In the genomic region with DNA sequence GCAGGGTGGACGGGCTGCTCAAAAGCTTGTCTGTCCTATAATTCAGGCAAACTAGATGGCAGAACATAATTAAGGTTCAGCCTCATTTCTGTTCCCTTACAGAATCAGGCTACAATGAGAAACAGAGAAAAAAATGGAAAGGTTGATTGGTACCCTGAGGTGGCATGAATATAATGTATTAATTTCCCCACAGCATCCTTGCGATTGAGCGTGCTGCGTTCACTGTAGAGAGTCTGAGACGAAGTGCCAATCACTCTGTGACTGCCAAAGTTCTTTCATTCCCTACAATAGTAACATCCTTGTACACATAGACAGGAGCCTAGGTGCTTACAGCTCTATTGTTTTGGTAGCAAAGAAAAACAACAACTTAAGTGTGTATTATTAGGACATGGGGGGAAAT, we compare ENCODE assay signal across 18 mouse cellular contexts.
"Had no signal": no experiment of that assay in that cellular context is flagged by ENCODE, and none has a peak within 500 bp of the region (broad histone marks: within the 10 kb centered on the region; RNA-seq: fewer than 3 reads in every experiment).

No protein-coding gene starts in this region.

- H3K4me2 ChIP-seq: limb, embryonic 13.5 days; liver, embryonic 12.5 days; liver, embryonic 15.5 days; lung, embryonic 15.5 days; midbrain, embryonic 15.5 days had no signal

- DNase-seq: kidney, adult 9 months; kidney, postnatal 14 days; kidney, postnatal 4 days; layer of hippocampus, adult 9-11 months; liver; lung, adult 18-20 months; lung, postnatal 10 days; lung, postnatal 36 days; thymus, adult 18-20 months; thymus, postnatal 36 days had no signal

- H3K9ac ChIP-seq: limb, embryonic 13.5 days; liver, embryonic 12.5 days; liver, embryonic 15.5 days; lung, embryonic 15.5 days; midbrain, embryonic 15.5 days had no signal

- H3K27ac ChIP-seq: limb, embryonic 10.5 days; limb, embryonic 13.5 days; liver, embryonic 12.5 days; liver, embryonic 15.5 days; lung, embryonic 15.5 days; midbrain, embryonic 10.5 days; midbrain, embryonic 15.5 days had no signal

- H3K36me3 ChIP-seq: limb, embryonic 10.5 days; limb, embryonic 13.5 days; liver, embryonic 12.5 days; liver, embryonic 15.5 days; lung, embryonic 15.5 days; midbrain, embryonic 10.5 days; midbrain, embryonic 15.5 days had no signal

- H3K4me1 ChIP-seq: limb, embryonic 10.5 days; liver, embryonic 12.5 days; liver, embryonic 15.5 days; lung, embryonic 15.5 days; megakaryocyte, embryonic 14.5 days; midbrain, embryonic 10.5 days; midbrain, embryonic 15.5 days had no signal

- H3K9me3 ChIP-seq: limb, embryonic 10.5 days; limb, embryonic 13.5 days; liver, embryonic 12.5 days; liver, embryonic 15.5 days; lung, embryonic 15.5 days; megakaryocyte, embryonic 14.5 days; midbrain, embryonic 10.5 days; midbrain, embryonic 15.5 days had no signal

- H3K27me3 ChIP-seq: limb, embryonic 13.5 days; liver, embryonic 12.5 days; liver, embryonic 15.5 days; lung, embryonic 15.5 days; megakaryocyte, embryonic 14.5 days; midbrain, embryonic 15.5 days had no signal

- H3K4me3 ChIP-seq: limb, embryonic 10.5 days; limb, embryonic 13.5 days; liver, embryonic 12.5 days; liver, embryonic 15.5 days; lung, embryonic 15.5 days; megakaryocyte, embryonic 14.5 days; midbrain, embryonic 10.5 days; midbrain, embryonic 15.5 days had no signal

- ATAC-seq: liver, embryonic 12.5 days; midbrain, embryonic 15.5 days had no signal
